Mouse (Mus musculus) heart, postnatal 0 days (tissue): ENCODE results near the gene Il4ra. TPM values are rescaled to one million over a fixed set of nuclear protein-coding genes. Genes with fewer than 3 reads are reported as not detected.

Source experiments
- ATAC-seq: fragments of 200-750 bp; cut with Nextera tagmentation; 2 replicates; pipeline ENCODE4 v1.8.0; 2017; ENCODE audit warnings: low read depth, moderate number of reproducible peaks, moderate library complexity; ENCODE audit not compliant: insufficient read depth
- DNase-seq: peaks from one replicate; pipeline ENCODE4 v3.0.0-alpha.2; 2016; ENCODE audit warnings: low spot score
- H3K27ac ChIP-seq: fragments of 300-500 bp; sonication (generic); 2 replicates; pipeline ENCODE4 v1.5.1; 2014; ENCODE audit warnings: low read depth, mild to moderate bottlenecking
- H3K27me3 ChIP-seq: fragments of 300-500 bp; sonication (generic); 2 replicates; pipeline ENCODE4 v1.6.1; 2014; ENCODE audit warnings: low read length, mixed read lengths; ENCODE audit not compliant: control insufficient read depth, insufficient read depth
- H3K36me3 ChIP-seq: fragments of 300-500 bp; sonication (generic); replicated peaks from 2 replicates; pipeline ENCODE4 v1.6.1; 2014; ENCODE audit warnings: low read length, mixed read lengths; ENCODE audit not compliant: control insufficient read depth, insufficient read depth
- H3K4me1 ChIP-seq: fragments of 300-500 bp; sonication (generic); 2 replicates; pipeline ENCODE4 v1.6.1; 2014; ENCODE audit warnings: antibody characterized with exemption; ENCODE audit not compliant: control insufficient read depth, insufficient read depth
- H3K4me2 ChIP-seq: fragments of 300-500 bp; sonication (generic); 2 replicates; pipeline ENCODE4 v1.6.1; 2014; ENCODE audit warnings: low read depth, mild to moderate bottlenecking, low read length, moderate library complexity
- H3K4me3 ChIP-seq: fragments of 300-500 bp; sonication (generic); 2 replicates; pipeline ENCODE4 v1.5.1; 2014; ENCODE audit warnings: low read depth, low read length
- H3K9ac ChIP-seq: fragments of 300-500 bp; sonication (generic); replicated peaks from 2 replicates; pipeline ENCODE4 v1.6.1; 2014; ENCODE audit warnings: low read depth, low read length, mixed read lengths
- H3K9me3 ChIP-seq: fragments of 300-500 bp; sonication (generic); replicated peaks from 2 replicates; pipeline ENCODE4 v1.6.1; 2016; ENCODE audit warnings: low read length; ENCODE audit not compliant: control insufficient read depth
- CTCF ChIP-seq: IDR thresholded peaks from 2 replicates; pipeline ENCODE4 v1.5.1; 2016; ENCODE audit warnings: antibody characterized with exemption, control low read depth, low read depth
- EP300 ChIP-seq: IDR thresholded peaks from 2 replicates; pipeline ENCODE4 v1.6.1; 2016; ENCODE audit warnings: antibody characterized with exemption, low read depth
- WGBS: fragments of 180-500 bp; shearing (Covaris S2); extraction: QIAGEN DNeasy Blood & Tissue Kit; methylation state at CpG from one replicate; pipeline ENCODE4 v1.1.7; 2014; 5-methylcytosine and 5-hydroxymethylcytosine counted together
- polyA plus RNA-seq: library from polyadenylated mRNA; unstranded; fragments of >200 nt; fragmentation: Nextera tagmentation; extraction: Ambion mirVana; gene quantifications from 2 replicates; pipeline ENCODE4 v1.2.1, GENCODE M21; 2015
- total RNA-seq: library from RNA; depleted of rRNA; stranded (reverse); fragments of >200 nt; gene quantifications from 2 replicates; pipeline ENCODE4 v1.2.3, GENCODE M21; 2014; ENCODE audit warnings: low replicate concordance

Gene Il4ra
- total and polyA plus RNA-seq, 2 experiments from 2014 or later = 4.8 to 30.7 TPM

DNA sequence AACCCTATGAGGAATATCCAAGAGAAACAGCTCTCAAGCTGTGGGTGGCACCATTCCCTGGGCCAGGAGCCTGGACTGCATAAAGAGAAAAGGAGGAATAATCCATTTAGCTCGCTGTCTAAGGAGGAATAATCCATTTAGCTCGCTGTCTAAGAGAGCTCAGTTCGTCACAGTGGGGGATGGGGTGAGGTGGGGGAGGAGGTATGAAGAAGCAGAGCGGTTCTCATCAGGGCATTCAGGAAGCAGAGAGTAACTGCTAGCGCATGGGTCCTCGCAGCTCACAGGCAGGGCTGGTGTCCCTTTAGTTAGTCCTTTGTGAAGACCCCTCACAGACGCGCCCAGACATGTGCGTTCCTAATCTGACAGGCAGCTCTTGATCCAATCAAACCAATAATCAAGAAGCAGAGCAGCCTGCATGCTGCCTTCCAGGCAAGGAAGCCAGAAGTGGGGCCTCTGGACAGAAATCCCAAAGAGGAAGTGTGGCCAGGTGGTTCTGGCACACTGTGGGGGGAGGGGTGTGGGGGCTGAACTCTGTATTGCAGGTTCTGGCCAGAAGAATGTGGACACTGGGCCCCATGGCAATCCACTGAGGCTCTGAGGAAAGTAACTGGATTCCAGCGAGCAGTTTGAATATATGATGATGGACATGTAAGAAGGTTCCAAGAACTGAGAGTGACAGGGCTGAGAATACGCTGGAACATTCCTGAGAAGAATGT lies 9.4 kb upstream of the Il4ra start:
- WGBS = 62% methylated on average over 11 of the region's 11 CpGs
- no peak for DNase-seq
- no peak overlapping the region for H3K4me2 ChIP-seq
- H3K36me3 ChIP-seq = no peaks in the 10 kb centered on the region
- H3K4me1 ChIP-seq = no peaks in the 10 kb centered on the region
- TF ChIP-seq CTCF = no peak
- TF ChIP-seq EP300 = no peak
- no peak overlapping the region for H3K4me3 ChIP-seq
- H3K27me3 ChIP-seq = no peaks in the 10 kb centered on the region
- no peak overlapping the region for H3K9ac ChIP-seq
- ATAC-seq = no peak
- H3K9me3 ChIP-seq = no peaks in the 10 kb centered on the region
- H3K27ac ChIP-seq = no peak overlapping the region

DNA sequence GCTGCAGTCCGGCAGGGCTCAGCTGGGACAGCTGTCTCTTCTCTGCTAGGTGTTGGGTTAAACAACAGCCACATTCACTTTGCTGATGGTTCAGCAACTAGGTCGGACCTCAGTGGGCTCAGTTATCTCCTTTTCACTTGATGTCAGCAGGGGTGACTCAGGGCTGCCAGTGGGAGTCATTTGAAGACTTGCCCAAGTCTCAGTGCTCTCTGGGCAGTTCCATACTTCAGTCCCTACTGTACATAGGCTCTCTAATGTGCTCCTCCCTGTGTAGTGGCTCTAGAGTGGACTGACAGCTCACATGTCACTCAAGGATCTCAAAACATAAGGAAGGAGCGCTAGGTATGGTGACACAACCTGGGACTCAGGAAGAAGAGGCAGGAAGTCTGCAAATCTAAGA lies 8.4 kb upstream of the Il4ra start:
- Histone ChIP-seq H3K4me3 (no peak overlapping the region), H3K9me3 (no peaks in the 10 kb centered on the region), H3K4me1 (no peaks in the 10 kb centered on the region), H3K4me2 (no peak overlapping the region), H3K36me3 (no peaks in the 10 kb centered on the region), H3K27me3 (no peaks in the 10 kb centered on the region), H3K27ac (no peak overlapping the region), H3K9ac (no peak overlapping the region)
- DNase-seq = no peak
- ATAC-seq = no peak
- TF ChIP-seq EP300 = no peak
- 56% methylated on average over 3 of the region's 3 CpGs for WGBS

DNA sequence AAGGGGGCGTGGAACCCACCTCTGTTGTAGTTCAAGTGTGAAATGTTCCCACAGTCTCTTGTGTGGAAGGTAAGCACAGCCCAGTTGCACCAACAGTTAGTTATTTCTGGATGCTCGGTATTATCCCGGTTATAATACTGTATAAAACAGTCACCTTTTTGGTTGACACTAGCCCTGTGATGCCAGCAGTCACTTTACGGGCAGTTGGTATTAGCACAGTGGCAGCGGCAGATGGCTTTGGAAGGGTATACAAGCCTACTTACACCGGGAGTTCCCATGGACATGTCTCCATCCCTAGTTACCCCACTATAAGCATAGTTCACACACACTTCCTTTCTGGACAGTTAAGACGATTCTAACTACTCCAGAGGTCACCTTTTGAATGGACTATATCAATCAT lies 6.6 kb upstream of the Il4ra start:
- WGBS = 79% methylated on average over 7 of the region's 7 CpGs
- TF ChIP-seq EP300 (no peak), CTCF (no peak)
- Histone ChIP-seq H3K36me3 (no peaks in the 10 kb centered on the region), H3K27ac (no peak overlapping the region), H3K9ac (no peak overlapping the region), H3K27me3 (no peaks in the 10 kb centered on the region), H3K4me2 (no peak overlapping the region), H3K4me3 (no peak overlapping the region), H3K4me1 (peaks cover 3% of the 10 kb centered on the region; the same call in 1 of the 2 replicates), H3K9me3 (no peaks in the 10 kb centered on the region)
- ATAC-seq = no peak
- no peak for DNase-seq

DNA sequence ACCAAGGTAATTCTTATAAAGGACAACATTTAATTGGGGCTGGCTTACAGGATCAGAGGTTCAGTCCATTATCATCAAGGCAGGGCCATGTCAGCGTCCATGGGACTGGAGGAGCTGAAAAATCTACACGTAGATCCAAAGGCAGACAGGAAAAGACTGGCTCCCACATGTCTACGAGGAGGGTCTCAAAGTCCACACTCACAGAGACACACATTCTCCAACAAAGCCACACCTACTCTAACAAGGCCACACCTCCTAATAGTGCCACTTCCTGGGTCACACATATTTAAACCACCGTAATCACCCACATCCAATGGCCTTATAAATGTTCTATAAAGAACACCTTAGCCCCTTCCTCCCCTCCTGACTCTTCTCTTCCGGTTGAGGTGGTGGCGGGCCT lies 5.2 kb upstream of the Il4ra start:
- H3K27me3 ChIP-seq = no peaks in the 10 kb centered on the region

GRCm38 (mm10) chr7:125549916-125550315 lies 2.0 kb upstream of the Il4ra start:
- H3K9ac ChIP-seq = no peak overlapping the region
- no peak overlapping the region for H3K4me3 ChIP-seq
- DNase-seq = no peak
- no peak for ATAC-seq
- H3K27ac ChIP-seq = peak overlapping the region; percentile 74
- 61% methylated on average over 8 of the region's 8 CpGs for WGBS
- peaks cover 20% of the 10 kb centered on the region for H3K4me1 ChIP-seq
- H3K36me3 ChIP-seq = no peaks in the 10 kb centered on the region
- no peaks in the 10 kb centered on the region for H3K27me3 ChIP-seq
- TF ChIP-seq EP300 = no peak
- no peak for TF ChIP-seq CTCF
- no peaks in the 10 kb centered on the region for H3K9me3 ChIP-seq
- H3K4me2 ChIP-seq = no peak overlapping the region

More for the DNA sequence above, 5.2 kb upstream of the Il4ra start:
- ATAC-seq (no peak), DNase-seq (no peak)
- H3K27ac ChIP-seq = no peak overlapping the region
- peaks cover 16% of the 10 kb centered on the region; the same call in 1 of the 2 replicates for H3K4me1 ChIP-seq
- TF ChIP-seq CTCF (no peak), EP300 (no peak)
- H3K36me3 ChIP-seq = no peaks in the 10 kb centered on the region
- H3K4me3 ChIP-seq = no peak overlapping the region
- no peak overlapping the region for H3K9ac ChIP-seq
- WGBS = 85% methylated on average over 6 of the region's 6 CpGs
- no peaks in the 10 kb centered on the region for H3K9me3 ChIP-seq
- no peak overlapping the region for H3K4me2 ChIP-seq

DNA sequence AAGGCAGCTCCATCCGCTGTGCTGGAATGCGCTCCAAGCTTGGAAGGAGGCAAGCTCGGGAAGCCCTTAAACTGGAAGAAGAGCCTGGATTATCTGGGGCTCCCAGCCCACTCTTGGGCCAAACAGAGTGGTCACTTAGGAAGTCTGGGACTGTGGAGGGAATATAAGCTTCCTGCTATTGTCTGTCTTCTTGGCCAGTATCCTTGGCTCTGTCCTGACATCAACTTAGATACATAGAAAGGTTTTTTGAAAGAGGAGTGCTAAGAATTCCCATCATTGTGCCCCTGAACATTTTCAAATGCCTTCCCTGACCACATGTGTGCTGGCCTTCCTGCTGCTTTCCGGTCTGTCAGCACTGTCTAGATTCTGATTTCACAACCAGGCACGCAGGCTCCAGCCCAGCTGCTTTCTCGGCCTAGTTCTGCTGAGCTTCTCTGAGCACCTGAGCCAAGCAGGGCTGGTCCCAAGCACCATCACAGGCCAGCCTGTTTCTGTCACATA lies 989 bp upstream of the Il4ra start:
- TF ChIP-seq CTCF = no peak
- no peak for TF ChIP-seq EP300
- peak overlapping the region; percentile 71; the same call in 1 of the 2 replicates for H3K4me2 ChIP-seq
- H3K4me1 ChIP-seq = peaks cover 29% of the 10 kb centered on the region
- no peaks in the 10 kb centered on the region for H3K27me3 ChIP-seq
- DNase-seq (peak; percentile 54), ATAC-seq (peak; percentile 42)
- 30% methylated on average over 6 of the region's 6 CpGs for WGBS
- no peak overlapping the region for H3K4me3 ChIP-seq
- no peaks in the 10 kb centered on the region for H3K36me3 ChIP-seq
- no peaks in the 10 kb centered on the region for H3K9me3 ChIP-seq
- peak overlapping the region; percentile 74 for H3K27ac ChIP-seq
- H3K9ac ChIP-seq = no peak overlapping the region
